Mouse (Mus musculus): ENCODE measurements around the gene Mrpl34. TPM values are rescaled to one million over a fixed set of nuclear protein-coding genes. Genes with fewer than 3 reads are reported as not detected.

The Mrpl34 gene
- total and polyA plus RNA-seq, 3 experiments, result 143 to 196 TPM; not detected in 1

DNA sequence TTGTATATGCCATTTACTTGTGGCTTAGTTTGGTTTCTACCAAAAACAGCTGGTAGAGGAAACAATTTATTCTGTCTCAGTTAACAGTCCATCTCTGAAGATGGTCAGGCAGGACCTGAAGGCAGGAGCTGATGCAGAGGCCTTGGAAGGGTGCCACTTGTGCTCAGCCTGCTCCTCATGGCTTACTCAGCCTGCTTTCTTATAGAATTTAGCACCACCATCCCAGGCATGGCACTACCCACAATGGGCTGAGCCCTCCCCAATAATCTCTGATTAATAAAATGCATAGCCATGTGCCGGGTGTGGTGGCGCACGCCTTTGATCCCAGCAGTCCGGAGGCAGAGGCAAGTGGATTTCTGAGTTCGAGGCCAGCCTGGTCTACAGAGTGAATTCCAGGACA lies 1.4 kb downstream of the Mrpl34 start:
- Histone ChIP-seq H3K36me3 (ENCODE audit: control insufficient read depth in 1 of 2, insufficient read depth in 2 of 2, low read length in 2 of 2) (peaks cover 0 to 13% of the 10 kb centered on the region in 2 experiments; a peak in 1 of 4 replicates), H3K27me3 (ENCODE audit: control insufficient read depth in 1 of 2, insufficient read depth in 2 of 2, low read length in 2 of 2) (no peaks in the 10 kb centered on the region), H3K4me3 (ENCODE audit: control insufficient read depth in 1 of 2, insufficient read depth in 1 of 2, low read depth in 2 of 2, low read length in 2 of 2) (no peak overlapping the region), H3K9ac (ENCODE audit: control insufficient read depth, low read depth, low read length, poor library complexity, severe bottlenecking) (no peak overlapping the region), H3K79me2 (ENCODE audit: control insufficient read depth, insufficient read depth, low read length, poor library complexity) (peaks cover 25% of the 10 kb centered on the region), H3K4me1 (ENCODE audit: control insufficient read depth in 1 of 2, insufficient read depth in 2 of 2, low read length in 2 of 2) (peaks cover 0 to 24% of the 10 kb centered on the region in 2 experiments; a peak in 2 of 4 replicates), H3K9me3 (replicated peaks; ENCODE audit: insufficient read depth, low read length) (no peaks in the 10 kb centered on the region), H3K27ac (ENCODE audit: control insufficient read depth, low read depth, low read length) (no peak overlapping the region)
- DNase-seq (ENCODE audit: low read depth, low spot score), result no peak
- no peak for TF ChIP-seq KAT2A (conservative IDR thresholded peaks at IDR 0.05; ENCODE audit: low read depth, low read length)
- TF ChIP-seq MYB (IDR thresholded peaks at IDR 0.05; ENCODE audit: low read depth, low read length), result no peak
- TF ChIP-seq MAX (IDR thresholded peaks at IDR 0.05; ENCODE audit: low read length), result no peak
- TF ChIP-seq POLR2AphosphoS2 (IDR thresholded peaks at IDR 0.05; ENCODE audit: low read length), result no peak
- no peak for TF ChIP-seq E2F4 (IDR thresholded peaks at IDR 0.05; ENCODE audit: borderline replicate concordance, low read depth, low read length)
- TF ChIP-seq RAD21 (IDR thresholded peaks at IDR 0.05; ENCODE audit: low read depth, low read length), result no peak
- no peak for TF ChIP-seq GATA1 (IDR thresholded peaks at IDR 0.05; ENCODE audit: low read depth, low read length)

DNA sequence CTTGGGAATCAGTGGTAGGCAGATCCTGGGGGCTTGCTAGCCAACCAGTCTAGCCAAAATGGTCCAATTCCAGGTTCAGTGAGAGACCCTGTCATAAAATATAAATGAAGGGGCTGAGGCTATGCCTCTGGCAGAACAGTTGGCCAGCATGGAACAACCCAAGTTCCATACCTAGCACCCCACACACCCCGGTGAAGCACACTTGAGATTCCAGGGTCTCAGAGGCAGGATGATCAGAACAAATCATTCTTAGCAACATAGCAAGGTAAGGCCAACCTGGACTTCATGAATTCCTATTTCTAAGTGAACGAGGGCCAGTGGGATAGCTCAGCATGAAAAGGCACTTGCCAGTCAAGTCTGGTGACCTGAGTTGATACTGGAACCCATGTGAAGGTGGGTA lies 2.4 kb downstream of the Mrpl34 start:
- no peaks in the 10 kb centered on the region for H3K9me3 ChIP-seq (replicated peaks; ENCODE audit: insufficient read depth, low read length)
- no peak for TF ChIP-seq CHD2 (IDR thresholded peaks at IDR 0.05; ENCODE audit: low read length)
- no peak for TF ChIP-seq ZKSCAN1 (IDR thresholded peaks at IDR 0.05; ENCODE audit: low read depth, low read length)
- no peak for TF ChIP-seq UBTF (IDR thresholded peaks at IDR 0.05; ENCODE audit: borderline replicate concordance, insufficient read depth, low read depth, low read length)
- TF ChIP-seq TAL1 (IDR thresholded peaks at IDR 0.05; ENCODE audit: low read length), result no peak
- TF ChIP-seq MAX (IDR thresholded peaks at IDR 0.05; ENCODE audit: low read length), result no peak
- no peak for TF ChIP-seq CHD1 (IDR thresholded peaks at IDR 0.05; ENCODE audit: low read depth, low read length)
- no peak for TF ChIP-seq USF1 (IDR thresholded peaks at IDR 0.05; ENCODE audit: low read depth, low read length)
- no peak for TF ChIP-seq RCOR1 (IDR thresholded peaks at IDR 0.05; ENCODE audit: low read depth, low read length)
- no peak for TF ChIP-seq SMC3 (IDR thresholded peaks at IDR 0.05; ENCODE audit: low read depth, low read length)
- H3K4me1 ChIP-seq (ENCODE audit: control insufficient read depth in 1 of 2, insufficient read depth in 2 of 2, low read length in 2 of 2), result peaks cover 0 to 24% of the 10 kb centered on the region in 2 experiments; a peak in 2 of 4 replicates
- no peak overlapping the region for H3K27ac ChIP-seq (ENCODE audit: control insufficient read depth, low read depth, low read length)
- no peak overlapping the region for H3K9ac ChIP-seq (ENCODE audit: control insufficient read depth, low read depth, low read length, poor library complexity, severe bottlenecking)
- no peak for DNase-seq (ENCODE audit: low read depth, low spot score)
- peaks cover 25% of the 10 kb centered on the region for H3K79me2 ChIP-seq (ENCODE audit: control insufficient read depth, insufficient read depth, low read length, poor library complexity)
- no peaks in the 10 kb centered on the region for H3K27me3 ChIP-seq (ENCODE audit: control insufficient read depth in 1 of 2, insufficient read depth in 2 of 2, low read length in 2 of 2)
- peaks cover 0 to 13% of the 10 kb centered on the region in 2 experiments; a peak in 1 of 4 replicates for H3K36me3 ChIP-seq (ENCODE audit: control insufficient read depth in 1 of 2, insufficient read depth in 2 of 2, low read length in 2 of 2)
- H3K4me3 ChIP-seq (ENCODE audit: control insufficient read depth in 1 of 2, insufficient read depth in 1 of 2, low read depth in 2 of 2, low read length in 2 of 2), result no peak overlapping the region

DNA sequence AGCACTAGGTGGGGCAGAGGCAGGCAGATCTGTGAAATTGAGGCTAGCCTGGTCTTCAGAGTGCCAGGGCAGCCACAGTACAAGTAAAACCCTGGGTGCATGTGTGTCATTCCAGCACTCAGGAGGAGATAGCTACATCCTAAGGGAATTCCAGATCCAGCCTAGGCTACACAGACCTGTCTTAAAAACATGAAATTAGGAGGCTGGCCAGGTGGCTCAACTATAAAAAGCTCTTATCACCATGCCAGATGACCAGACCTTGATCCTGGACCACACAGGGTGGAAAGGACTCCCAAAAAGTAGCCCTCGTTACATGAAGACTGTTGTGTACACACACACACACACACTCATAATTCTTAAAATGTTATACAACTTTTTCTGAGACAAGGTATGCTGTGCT lies 3.2 kb downstream of the Mrpl34 start:
- peaks cover 0 to 21% of the 10 kb centered on the region in 2 experiments; a peak in 2 of 4 replicates for H3K4me1 ChIP-seq (ENCODE audit: control insufficient read depth in 1 of 2, insufficient read depth in 2 of 2, low read length in 2 of 2)
- no peak for TF ChIP-seq MAX (IDR thresholded peaks at IDR 0.05; ENCODE audit: low read length)
- no peak for TF ChIP-seq E2F4 (IDR thresholded peaks at IDR 0.05; ENCODE audit: borderline replicate concordance, low read depth, low read length)
- no peak for TF ChIP-seq POLR2AphosphoS5 (IDR thresholded peaks at IDR 0.05; ENCODE audit: borderline replicate concordance, low read depth, low read length)
- no peak for TF ChIP-seq JUND (IDR thresholded peaks at IDR 0.05; ENCODE audit: low read depth, low read length)
- no peak for TF ChIP-seq USF1 (IDR thresholded peaks at IDR 0.05; ENCODE audit: low read depth, low read length)
- TF ChIP-seq GATA1 (IDR thresholded peaks at IDR 0.05; ENCODE audit: low read depth, low read length), result no peak
- TF ChIP-seq RCOR1 (IDR thresholded peaks at IDR 0.05; ENCODE audit: low read depth, low read length), result no peak
- no peak for TF ChIP-seq KAT2A (conservative IDR thresholded peaks at IDR 0.05; ENCODE audit: low read depth, low read length)
- TF ChIP-seq MAZ (IDR thresholded peaks at IDR 0.05; ENCODE audit: low read depth, low read length), result no peak
- TF ChIP-seq SMC3 (IDR thresholded peaks at IDR 0.05; ENCODE audit: low read depth, low read length), result no peak
- no peak for TF ChIP-seq MAFK (IDR thresholded peaks at IDR 0.05; ENCODE audit: borderline replicate concordance, low read depth, low read length)
- TF ChIP-seq EP300 (IDR thresholded peaks at IDR 0.05; ENCODE audit: low read depth in 1 of 2, low read length in 2 of 2), result no peak
- no peak for TF ChIP-seq RAD21 (IDR thresholded peaks at IDR 0.05; ENCODE audit: low read depth, low read length)
- TF ChIP-seq MXI1 (IDR thresholded peaks at IDR 0.05; ENCODE audit: low read depth, low read length), result no peak
- no peak for TF ChIP-seq ZKSCAN1 (IDR thresholded peaks at IDR 0.05; ENCODE audit: low read depth, low read length)
- TF ChIP-seq ETS1 (IDR thresholded peaks at IDR 0.05; ENCODE audit: low read depth, low read length), result no peak
- no peak for TF ChIP-seq USF2 (IDR thresholded peaks at IDR 0.05; ENCODE audit: borderline replicate concordance in 1 of 2, insufficient read depth in 1 of 2, low read depth in 1 of 2, low read length in 2 of 2)
- TF ChIP-seq NELFE (IDR thresholded peaks at IDR 0.05; ENCODE audit: low read depth, low read length), result no peak
- no peak for TF ChIP-seq TCF12 (IDR thresholded peaks at IDR 0.05; ENCODE audit: low read depth, low read length)

More for the DNA sequence above, 3.2 kb downstream of the Mrpl34 start:
- H3K4me3 ChIP-seq (ENCODE audit: control insufficient read depth in 1 of 2, insufficient read depth in 1 of 2, low read depth in 2 of 2, low read length in 2 of 2), result no peak overlapping the region
- H3K9me3 ChIP-seq (replicated peaks; ENCODE audit: insufficient read depth, low read length), result no peaks in the 10 kb centered on the region
- H3K27ac ChIP-seq (ENCODE audit: control insufficient read depth, low read depth, low read length), result no peak overlapping the region
- peaks cover 25% of the 10 kb centered on the region for H3K79me2 ChIP-seq (ENCODE audit: control insufficient read depth, insufficient read depth, low read length, poor library complexity)
- no peak overlapping the region for H3K9ac ChIP-seq (ENCODE audit: control insufficient read depth, low read depth, low read length, poor library complexity, severe bottlenecking)
- no peaks in the 10 kb centered on the region for H3K27me3 ChIP-seq (ENCODE audit: control insufficient read depth in 1 of 2, insufficient read depth in 2 of 2, low read length in 2 of 2)
- no peak for DNase-seq (ENCODE audit: low read depth, low spot score)
- peaks cover 0 to 11% of the 10 kb centered on the region in 2 experiments; a peak in 1 of 4 replicates for H3K36me3 ChIP-seq (ENCODE audit: control insufficient read depth in 1 of 2, insufficient read depth in 2 of 2, low read length in 2 of 2)
